Mouse (Mus musculus) cerebellum, adult 2 months (tissue): ENCODE results near the gene Slc22a15.

ENCODE experiments used
- CTCF ChIP-seq: fragments of 200-500 bp; IDR thresholded peaks from 2 replicates; pipeline ENCODE4 v1.5.1; 2011; ENCODE audit warnings: low read depth, mild to moderate bottlenecking, control low read depth, low read length, moderate library complexity, borderline replicate concordance; ENCODE audit not compliant: insufficient read depth
- POLR2A ChIP-seq: fragments of 200-500 bp; IDR thresholded peaks from 2 replicates; pipeline ENCODE4 v1.6.1; 2011; ENCODE audit warnings: low read length, control low read depth, borderline replicate concordance; ENCODE audit not compliant: insufficient read depth

- no peak for TF ChIP-seq CTCF
- TF ChIP-seq POLR2A = no peak
Measured at GRCm38 (mm10) chr3:101860151-101860550, 64.1 kb downstream of the Slc22a15 start.
